Mouse (Mus musculus): ENCODE data around the gene Baiap2. TPM values are rescaled to one million over a fixed set of nuclear protein-coding genes. Genes with fewer than 3 reads are reported as not detected.
A peak's percentile ranks its signal among the peaks of the same experiment; 100 is the strongest.

Gene Baiap2
- polyA plus RNA-seq, 3 experiments from 2014 or later = 8.1 to 12.1 (median 9.6) TPM

DNA sequence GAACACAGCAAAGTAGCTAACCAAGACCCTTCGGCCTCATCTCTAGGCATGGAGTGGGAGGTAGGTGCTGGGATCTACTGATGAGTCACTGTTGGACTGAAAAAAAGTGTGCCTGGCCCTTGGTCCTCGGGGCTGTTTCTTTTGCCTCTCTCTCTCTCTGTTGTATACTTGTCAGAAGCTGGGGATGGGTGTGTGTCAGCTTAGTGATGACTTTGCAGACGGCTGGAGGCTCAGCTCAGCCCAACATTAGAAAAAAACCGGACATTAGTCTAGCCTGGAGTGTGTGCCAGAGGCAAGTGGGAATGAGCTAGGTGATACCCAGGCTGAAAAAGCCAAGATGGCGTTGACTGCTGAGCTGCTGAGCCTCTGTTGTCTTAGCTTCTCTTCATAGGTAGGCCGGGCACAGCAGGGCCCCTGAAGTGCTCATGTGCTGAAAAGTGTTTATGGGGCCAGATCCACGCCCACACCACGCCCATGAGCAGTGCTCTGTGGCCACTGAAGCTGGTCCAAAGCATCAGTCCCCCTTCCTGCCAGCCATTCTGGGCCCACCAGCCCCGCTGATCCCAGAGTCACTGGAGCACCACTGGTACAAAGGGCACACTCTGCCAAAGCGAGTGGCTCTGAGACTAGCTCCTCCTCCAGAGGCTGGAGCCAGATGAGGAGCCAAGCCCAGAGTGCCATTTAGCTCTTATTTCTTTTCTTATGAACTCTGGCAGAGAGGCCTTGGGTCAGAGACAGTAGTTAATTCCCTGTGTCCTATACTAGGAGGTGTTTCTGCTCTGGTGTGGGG is 37.2 kb downstream of the Baiap2 start:
- ATAC-seq = no peak

DNA sequence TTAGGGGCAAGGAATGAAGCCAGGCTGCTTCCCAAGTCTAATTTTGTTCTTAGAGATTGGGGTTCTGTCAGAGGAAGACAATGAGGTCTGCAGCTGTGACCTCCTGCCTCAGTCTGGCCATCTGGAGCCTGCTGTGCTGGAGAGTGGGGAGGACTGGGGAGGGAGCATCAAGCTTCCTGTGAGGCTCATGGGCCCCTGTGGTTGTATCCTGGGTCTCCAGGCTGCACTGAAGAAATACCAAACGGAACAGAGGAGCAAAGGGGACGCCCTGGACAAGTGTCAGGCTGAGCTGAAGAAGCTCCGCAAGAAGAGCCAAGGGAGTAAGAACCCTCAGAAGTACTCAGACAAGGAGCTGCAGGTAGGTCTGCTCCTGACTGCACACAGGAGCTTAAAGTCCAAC is 39.2 kb downstream of the Baiap2 start:
- no peak for ATAC-seq

DNA sequence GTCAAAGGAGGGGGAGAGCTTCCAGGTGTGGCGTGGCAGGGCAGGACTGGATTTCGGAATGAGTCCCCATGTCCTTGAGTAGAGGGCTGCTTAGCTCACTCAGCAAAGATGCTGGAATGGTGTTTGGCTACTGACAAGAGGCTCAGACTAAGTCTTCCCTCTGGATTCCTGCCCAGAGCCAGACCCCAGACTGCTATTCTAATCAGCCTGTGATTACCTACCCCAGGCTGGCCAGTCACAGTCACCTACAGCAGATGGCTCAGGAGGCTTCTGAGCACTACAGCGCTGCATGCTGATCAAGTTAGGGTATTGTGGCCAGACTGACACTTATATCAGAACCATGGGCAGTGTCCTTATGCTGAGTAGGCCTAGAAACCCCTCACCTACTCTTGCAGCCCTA is 39.7 kb downstream of the Baiap2 start:
- no peak for ATAC-seq

DNA sequence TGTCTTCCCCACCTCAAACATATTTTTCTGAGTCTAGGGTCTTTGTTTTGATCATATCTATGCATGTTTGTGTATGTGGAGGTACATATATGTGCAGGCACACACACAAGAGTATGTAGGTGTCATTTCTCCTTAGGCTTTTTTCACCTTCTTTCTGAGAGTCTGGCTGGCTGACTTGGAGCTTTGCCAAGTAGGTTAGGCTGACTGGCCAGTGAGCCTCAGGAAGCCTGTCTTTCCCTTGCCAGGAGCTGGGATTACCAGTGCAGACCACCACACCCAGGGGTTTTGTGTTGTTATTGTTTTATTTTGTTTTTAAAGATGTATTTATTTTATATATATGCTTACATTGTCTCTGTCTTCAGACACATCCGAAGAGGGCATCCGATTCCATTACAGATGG is 40.6 kb downstream of the Baiap2 start:
- no peak for ATAC-seq

DNA sequence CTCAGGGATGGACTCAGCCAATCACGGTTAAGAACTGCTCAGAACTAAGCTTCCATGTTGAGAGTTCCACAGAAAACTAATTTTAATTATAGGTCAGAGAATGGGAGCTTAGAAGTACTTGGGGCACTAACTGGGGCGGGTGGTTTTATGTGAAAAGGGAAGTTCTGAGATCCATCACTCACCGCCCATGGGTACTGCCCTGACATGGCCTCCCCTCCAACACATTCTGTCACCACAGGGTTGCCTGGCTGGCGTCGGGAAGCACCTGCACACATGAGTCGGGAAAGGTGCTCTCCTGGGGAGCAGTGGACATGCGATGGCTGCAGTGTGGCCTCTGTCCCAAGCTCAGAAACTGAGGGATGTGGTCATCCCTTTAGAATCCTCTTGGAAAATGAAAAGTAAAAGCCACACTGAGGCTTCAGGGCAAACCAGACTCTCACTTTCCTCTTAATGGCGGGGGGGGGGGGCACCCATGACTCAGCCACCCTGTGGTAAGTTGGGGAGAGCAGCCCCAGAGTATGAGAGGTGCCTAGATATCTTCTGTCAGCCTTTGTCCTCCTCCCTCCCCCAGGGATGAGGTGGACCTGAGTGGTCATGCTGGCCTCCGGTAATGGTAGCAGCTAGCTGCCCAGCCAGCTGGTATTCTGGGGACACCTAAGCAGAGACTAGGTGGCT is 44.3 kb downstream of the Baiap2 start:
- ATAC-seq = no peak

DNA sequence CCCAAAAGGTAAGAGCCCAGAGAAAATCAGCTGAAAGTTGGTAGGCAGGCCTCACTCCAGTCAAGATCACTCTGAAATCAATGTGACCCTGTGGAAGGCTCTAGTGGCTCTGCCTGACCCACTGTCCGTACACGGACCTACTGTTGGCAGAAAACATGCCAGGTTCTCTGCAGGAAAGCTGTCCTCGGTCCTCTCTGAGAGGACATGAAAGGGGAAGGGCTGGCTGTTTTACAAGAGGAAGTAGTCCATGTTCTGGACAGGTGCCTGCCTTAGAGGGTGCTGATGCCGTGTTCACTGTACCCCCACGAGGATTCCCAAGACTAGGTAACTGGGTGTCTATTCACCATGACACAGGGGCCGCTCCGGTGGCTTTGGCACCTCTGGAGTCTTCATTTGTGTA is 45.3 kb downstream of the Baiap2 start:
- no peak for ATAC-seq

DNA sequence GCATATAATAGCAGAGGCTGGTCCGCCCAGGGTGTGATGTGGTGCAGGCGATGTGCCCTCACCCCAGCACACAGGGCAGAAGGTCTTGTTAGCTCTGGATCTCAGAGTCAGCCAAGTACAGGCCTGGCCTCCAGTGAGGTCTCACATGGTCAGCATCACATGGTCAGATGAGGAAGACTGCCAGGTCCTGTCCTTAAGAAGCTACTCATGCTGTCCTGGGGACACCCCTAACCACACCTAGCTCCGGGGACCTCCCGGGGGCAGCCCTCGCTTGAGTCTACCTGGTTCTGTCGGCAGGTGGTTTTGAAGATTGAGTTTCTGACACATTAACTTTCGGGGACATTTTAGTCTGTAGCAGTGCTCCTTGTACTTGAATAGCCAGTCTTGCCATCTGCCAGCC is 45.8 kb downstream of the Baiap2 start:
- no peak for ATAC-seq

DNA sequence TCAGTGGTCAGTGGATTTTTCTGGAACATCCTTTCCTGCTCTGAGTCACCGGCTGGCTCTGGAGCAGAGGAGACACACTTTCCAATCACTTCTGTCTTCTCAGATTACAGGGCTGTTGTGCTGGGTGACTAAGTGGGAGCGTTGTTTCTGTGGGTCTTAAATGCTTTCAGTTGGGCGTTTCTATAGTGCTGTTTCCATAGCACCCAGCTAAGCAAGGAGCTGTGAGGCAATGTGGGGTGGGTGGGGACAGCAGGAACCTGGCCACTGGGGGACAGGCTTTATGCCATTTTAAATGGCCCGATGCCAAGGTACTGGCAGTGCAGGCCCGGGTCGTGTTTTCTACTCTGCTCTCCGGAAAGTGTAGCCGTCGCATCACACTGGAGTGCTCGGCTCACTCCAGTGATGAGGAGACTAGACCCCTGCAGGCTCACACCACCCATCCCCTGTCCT is 46.6 kb downstream of the Baiap2 start:
- no peak for ATAC-seq

DNA sequence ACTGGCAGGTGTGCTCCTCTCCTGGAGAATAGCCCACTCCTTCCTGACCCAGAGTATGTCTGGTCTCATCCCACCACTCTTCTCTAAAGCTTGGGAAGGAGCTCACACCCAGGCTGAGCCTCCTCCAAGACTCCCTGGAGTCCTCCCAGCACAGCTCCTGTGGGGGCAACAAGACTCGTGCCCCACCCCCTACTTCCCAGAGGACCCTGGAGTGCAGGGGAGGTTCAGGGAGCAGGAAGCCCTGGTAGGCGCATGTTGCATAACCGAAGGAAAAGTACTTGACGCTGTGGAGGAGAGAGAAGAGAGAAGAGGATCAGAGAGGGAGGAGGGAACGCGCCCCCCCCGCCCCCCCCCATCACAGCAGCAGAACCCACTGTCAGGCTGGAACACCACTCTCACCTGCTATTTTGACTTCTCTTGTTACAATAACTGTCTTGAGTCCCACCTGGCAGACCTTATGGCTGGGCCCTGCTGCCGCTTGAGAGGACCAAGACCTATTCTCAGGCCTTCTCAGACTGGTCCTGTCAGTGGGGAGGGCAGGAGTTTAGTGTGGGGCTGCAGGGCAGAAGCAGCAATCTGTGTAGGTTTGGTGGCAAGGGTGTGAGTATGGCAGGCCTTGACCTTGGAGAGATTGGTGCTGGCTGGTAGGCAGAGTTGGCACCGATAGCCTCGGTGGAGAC is 48.2 kb downstream of the Baiap2 start:
- ATAC-seq = no peak

DNA sequence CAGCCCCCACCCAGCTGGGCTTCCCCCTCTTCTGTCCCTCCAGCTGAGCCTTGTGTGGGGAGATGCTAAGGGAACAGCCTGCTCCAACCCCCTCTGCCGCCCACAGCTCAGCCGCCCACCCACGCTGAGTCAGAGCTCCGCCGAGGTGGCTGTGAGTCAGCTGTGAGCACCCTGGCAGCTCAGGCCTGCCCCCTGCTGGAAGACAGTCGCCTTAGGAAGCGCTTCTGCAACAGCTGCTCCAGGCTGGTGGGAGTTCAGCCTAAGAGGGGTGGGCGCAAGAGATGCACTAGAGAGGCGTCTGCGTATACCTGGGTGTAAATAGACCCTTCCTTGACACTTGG is 48.7 kb downstream of the Baiap2 start:
- ATAC-seq = peak; percentile 54

DNA sequence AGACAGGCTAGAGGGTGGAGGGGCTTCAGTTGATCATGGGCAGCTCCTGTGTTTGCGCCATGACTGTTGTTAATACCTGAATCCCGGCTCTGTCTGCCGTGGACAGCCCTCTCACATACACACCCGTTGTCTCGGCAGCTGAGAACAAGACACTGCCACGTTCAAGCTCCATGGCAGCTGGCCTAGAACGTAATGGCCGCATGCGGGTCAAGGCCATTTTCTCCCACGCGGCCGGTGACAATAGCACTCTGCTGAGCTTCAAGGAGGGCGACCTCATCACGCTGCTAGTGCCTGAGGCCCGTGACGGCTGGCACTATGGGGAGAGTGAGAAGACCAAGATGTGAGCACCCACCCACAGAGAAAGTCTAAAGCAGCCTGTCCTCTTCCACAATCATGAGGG is 54.8 kb downstream of the Baiap2 start:
- ATAC-seq = no peak

DNA sequence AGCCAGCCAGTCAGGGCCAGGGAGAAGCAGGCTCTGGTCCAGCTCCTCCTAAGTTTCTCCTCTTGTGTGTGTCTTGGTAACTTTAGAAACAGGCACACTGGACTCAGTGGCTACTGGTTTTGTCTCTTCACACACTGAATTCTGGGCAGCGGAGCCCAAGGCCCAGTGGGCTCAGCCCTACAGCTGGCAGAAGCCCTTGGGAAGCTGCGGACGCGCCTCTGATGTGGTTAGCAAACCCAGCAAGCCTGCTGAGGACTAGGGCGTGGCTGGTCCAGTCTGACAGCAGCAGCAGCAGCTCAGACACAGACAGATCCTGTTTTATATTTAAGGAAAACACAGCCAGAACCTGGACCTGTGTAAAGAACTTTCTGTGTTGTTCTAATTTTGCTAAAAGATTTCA is 59.5 kb downstream of the Baiap2 start:
- no peak for ATAC-seq

DNA sequence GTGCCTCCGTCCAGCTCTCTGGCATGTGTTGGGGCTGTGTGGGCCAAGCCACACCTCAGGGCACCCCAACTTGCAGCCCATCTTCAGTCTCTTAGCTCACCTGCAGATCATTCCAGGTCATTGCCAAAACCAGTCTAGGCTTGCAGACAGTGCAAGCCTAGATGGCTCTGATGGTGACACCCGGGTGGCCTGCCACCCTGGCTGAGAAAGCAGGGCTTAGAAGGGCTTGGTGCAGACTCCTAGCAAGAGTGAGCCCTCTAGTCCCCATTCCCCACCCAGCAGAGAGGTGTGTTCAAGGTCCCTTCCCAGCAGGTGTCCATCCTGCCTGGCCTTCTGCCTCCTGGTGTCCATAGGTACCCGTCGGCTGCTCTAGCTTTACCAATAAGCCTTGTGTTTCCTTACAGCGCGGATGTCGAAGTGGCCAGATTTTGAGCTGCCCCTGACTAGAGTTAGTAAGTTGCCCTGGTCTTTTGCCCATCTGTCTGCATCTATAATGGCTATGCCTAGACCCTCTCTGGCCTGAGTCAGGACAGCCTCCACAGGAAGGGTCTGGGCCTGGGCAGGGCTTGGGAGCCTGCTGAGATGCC is 60.2 kb downstream of the Baiap2 start:
- no peak for ATAC-seq

DNA sequence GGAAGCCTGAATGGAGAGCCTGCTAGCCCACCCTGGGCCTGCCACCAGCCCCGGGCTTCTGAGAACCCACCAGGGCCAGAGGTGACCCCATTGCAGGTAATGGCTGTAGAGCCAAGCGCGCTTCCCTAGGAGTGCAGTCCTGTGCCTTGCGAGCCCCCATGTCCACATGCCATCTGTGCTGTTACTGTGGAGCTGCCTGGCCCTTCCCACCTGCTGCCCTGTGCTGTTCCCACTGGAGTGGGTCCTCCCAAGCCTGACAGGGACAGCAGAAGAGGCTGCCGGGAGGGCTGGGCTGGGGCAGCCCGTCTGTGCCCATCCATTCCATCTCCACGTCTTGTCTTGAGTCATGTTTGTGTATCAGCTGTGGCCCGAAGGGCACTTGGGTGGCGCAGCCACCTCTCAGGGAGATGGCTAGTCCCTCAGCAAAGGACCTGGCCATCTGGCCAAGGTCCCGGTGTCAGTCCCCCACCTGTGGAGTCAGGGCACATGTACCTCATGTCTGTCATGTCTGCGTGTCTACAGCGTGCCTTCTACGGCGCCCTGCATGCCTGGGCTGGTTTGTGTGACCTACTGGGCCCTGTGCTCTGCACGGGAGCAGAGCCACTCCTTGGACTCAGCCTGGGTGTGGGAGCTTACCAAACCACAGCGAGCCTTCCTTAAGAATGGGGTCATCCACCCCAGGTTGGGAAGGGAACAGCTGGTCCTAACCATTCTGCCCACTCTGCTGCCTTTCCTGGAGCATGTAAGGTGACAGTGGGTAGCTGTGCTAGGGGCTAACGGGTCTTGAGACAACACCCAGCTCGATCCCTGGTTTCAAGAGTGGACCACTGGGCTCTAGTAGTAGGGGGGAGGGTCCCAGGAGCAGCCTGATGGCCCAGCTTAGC is 63.1 kb downstream of the Baiap2 start:
- ATAC-seq = no peak

DNA sequence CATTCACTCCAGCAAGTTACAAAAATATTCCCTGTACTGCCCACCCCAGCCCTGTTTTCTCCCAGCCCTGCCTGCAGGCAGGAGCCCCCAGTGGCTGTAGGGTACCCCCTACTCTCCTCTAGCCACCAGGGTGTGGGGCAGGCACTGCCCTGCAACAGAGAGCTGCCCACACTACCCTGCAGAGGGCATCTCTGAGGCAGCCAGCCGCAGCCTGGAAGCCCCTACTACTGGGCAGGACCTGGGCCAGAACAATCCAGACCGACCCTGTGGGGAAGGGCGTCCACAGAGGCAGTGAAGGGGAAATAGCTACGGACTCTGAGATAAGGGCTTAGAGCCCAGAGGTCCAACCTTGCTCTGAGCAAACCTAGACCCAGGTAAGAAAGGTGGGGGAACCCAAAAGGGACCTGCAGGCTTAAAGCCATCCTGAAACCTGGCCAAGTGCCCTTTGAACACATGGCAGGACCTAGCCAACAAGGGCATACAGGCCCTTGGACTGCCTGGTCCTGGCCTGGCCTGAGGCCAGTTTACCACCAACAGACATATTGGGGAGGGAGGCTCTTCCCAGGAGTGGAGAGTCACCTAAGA is 65.0 kb downstream of the Baiap2 start:
- no peak for ATAC-seq

DNA sequence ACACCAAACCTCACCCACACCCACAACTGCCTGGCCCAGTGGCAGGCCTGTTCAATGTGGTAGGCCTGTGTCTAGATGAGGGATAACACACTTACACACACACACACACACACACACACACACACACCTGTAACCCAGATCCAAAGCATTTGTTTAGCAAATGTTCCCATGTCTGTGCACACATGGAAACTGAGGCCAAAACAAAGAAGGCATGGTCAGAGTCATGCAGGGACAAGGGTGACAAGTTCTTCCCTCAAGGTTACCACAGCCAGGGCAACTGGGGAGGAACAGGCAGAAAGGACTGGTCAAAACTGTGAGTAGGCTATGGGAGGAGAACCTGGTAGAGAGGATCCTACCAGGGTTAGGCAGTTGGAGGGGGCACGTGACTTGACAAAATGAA is 65.9 kb downstream of the Baiap2 start:
- ATAC-seq = no peak

DNA sequence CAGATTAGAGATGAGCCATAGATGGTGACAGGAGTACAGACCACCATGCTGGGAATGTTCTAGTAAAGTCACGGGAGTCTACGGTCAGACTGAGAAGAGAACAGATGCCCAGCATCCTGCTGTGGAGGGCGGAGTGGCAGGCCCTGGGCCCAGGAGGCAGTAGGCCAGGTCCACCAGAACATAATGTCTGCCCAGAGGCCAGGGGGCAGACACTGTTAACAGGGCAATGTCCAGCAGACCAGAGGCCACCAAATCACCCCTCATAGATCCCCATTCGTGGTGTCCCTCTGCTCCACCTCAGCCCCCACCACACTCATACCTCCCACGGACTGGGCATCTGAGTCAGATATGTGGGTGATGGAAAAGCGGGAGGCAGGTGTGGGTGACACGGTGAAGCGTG is 66.4 kb downstream of the Baiap2 start:
- no peak for ATAC-seq

DNA sequence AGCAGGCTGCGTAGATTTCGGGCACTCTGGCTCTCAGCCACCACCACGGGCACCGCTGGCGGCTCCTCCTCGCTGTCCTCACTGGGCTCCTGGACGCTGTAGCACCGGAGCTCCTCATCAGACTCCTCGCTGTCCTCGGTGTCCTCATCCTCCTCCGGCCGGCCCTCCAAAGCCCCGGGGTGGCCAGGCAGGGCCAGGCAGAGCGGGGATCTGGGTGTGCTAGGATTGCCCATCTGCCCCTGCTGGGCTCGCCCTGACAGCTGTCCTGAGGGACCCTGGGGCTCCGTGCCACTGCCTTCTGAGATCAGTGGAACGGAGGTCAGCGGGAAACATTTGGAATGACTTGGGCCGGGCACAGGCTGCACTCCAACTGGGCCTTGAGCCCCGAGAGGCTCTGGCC is 67.4 kb downstream of the Baiap2 start:
- no peak for ATAC-seq

DNA sequence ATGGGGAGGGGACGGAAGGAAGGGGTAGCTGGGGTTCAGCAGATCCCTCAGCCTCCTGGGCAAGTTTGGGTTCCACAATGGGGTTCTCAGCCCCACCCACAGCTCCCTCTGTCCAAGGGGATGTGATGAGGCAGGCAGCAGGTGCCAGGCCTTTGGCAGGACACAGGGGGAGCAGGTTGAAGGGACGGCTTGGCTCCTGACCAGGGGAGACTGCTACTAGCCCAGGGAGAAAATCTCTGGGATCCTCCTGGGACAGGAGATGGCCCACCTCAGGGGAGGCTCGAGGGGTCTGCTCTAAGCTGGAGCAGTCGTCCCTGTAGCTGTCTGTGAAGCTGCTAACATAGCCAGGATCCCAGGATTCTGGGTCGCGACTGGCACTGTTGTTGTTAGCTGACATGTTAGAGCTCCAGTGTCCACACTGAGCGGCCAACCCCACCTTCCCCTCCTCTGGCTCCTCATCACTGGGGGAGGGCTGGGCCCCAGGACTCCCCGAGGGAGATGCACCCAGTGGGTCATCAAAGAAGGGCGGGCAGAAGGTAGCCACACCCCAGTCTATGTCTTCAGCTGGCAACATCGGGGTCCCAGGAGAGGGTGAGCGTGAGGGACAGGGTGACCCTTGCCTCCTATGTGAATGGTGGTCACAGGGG is 68.7 kb downstream of the Baiap2 start:
- ATAC-seq = no peak

DNA sequence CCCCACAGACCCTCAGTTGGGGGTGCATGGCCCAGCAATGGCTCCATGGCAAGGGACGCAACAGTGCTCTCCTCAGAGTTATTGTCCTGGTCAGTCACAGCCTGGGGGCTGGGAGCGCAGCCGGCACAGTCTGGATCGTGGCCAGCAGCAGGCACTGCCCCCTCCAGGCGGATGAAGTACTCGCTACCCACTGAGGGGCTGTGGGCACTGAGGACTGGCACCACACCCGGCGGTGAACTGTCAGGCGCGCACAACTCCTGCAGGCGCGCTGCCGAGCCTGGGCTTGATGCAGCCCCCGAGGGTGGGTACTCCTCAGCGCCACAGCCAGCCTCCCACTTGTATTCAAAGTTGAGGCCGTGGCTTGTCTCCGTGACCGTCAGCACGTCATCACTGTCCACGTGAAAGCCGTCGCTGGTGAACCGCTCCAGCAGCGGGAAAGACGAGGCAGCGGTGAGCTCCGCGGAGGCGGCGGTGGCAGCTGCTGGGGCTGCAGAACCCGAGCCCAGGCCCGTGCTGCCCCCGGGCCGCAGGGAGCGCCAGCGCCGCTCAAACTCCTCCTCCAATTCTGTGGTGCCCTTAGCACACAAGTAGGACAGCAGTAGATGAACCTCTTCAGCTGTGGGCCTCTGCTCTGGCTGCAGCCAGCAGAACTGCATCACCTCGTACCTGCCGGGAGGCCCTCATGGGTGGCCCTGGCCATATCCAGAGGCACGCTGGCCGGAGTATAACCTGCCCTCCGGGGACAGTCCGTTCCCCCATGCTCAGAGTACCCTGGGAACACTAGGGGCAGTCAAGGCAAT is 69.4 kb downstream of the Baiap2 start:
- ATAC-seq = no peak

DNA sequence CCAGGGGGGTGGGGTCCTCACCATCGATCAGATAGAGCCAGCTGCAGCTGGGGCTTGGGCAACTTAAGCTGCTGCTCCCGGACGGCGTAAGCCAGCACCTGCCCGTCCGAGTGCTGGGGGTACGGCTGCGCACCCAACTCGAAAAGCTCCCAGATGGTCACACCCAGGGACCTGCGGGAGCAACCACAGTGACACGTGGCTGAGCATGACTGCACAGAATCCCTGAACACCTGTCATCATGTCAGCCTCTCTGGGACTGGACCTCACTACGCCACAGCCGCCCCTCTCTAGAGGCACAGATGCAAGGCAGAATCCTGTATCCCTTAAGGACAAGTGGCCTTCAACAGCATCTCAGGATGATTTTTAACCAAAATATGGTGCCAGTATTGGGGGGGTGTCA is 70.1 kb downstream of the Baiap2 start:
- ATAC-seq = no peak

Data from inflammation-experienced regulatory T-cells, adult 6 months (primary cell).